Mouse (Mus musculus) midbrain, embryonic 11.5 days (tissue): ENCODE results near the gene Dock3. TPM values are rescaled to one million over a fixed set of nuclear protein-coding genes. Genes with fewer than 3 reads are reported as not detected.
"Not testable (repeated sequence)": the region's sequence is repeated elsewhere in the genome, so short reads cannot be mapped to it uniquely, and the experiment has no call there.

Experiments used
- ATAC-seq: fragments of 200-750 bp; cut with Nextera tagmentation; 2 replicates; pipeline ENCODE4 v1.8.0; 2017; ENCODE audit warnings: moderate TSS enrichment, moderate library complexity; ENCODE audit not compliant: low FRiP score
- DNase-seq: peaks from one replicate; pipeline ENCODE4 v3.0.0; 2015; ENCODE audit warnings: low spot score; ENCODE audit errors: missing footprints
- H3K27ac ChIP-seq: fragments of 300-500 bp; sonication (generic); 2 replicates; pipeline ENCODE4 v1.5.1; 2014; ENCODE audit warnings: low read depth, low read length
- H3K27me3 ChIP-seq: fragments of 300-500 bp; sonication (generic); 2 replicates; pipeline ENCODE4 v1.6.1; 2014; ENCODE audit warnings: mild to moderate bottlenecking, low read length, moderate library complexity, mixed read lengths; ENCODE audit not compliant: control insufficient read depth, insufficient read depth
- H3K36me3 ChIP-seq: fragments of 300-500 bp; sonication (generic); 2 replicates; pipeline ENCODE4 v1.6.1; 2014; ENCODE audit warnings: mild to moderate bottlenecking, low read length, moderate library complexity, mixed read lengths; ENCODE audit not compliant: control insufficient read depth, insufficient read depth
- H3K4me1 ChIP-seq: fragments of 300-500 bp; sonication (generic); 2 replicates; pipeline ENCODE4 v1.6.1; 2014; ENCODE audit warnings: low read length; ENCODE audit not compliant: control insufficient read depth, insufficient read depth
- H3K4me2 ChIP-seq: fragments of 300-500 bp; sonication (generic); 2 replicates; pipeline ENCODE4 v1.6.1; 2014; ENCODE audit warnings: mild to moderate bottlenecking, moderate library complexity
- H3K4me3 ChIP-seq: fragments of 300-500 bp; sonication (generic); 2 replicates; pipeline ENCODE4 v1.5.1; 2014; ENCODE audit warnings: low read depth, low read length
- H3K9ac ChIP-seq: fragments of 300-500 bp; sonication (generic); 2 replicates; pipeline ENCODE4 v1.6.1; 2014; ENCODE audit warnings: low read length
- H3K9me3 ChIP-seq: fragments of 300-500 bp; sonication (generic); 2 replicates; pipeline ENCODE4 v1.6.1; 2016; ENCODE audit warnings: low read length; ENCODE audit not compliant: control insufficient read depth
- WGBS: fragments of 180-500 bp; shearing (Covaris S2); extraction: QIAGEN DNeasy Blood & Tissue Kit; methylation state at CpG from one replicate; pipeline ENCODE4 v1.1.7; 2014; 5-methylcytosine and 5-hydroxymethylcytosine counted together
- polyA plus RNA-seq: library from polyadenylated mRNA; unstranded; fragments of >200 nt; fragmentation: Nextera tagmentation; extraction: Ambion mirVana; gene quantifications from 2 replicates; pipeline ENCODE4 v1.2.1, GENCODE M21; 2014

Gene Dock3
- polyA plus RNA-seq, 1 experiment from 2014 or later, result 9.3 TPM

DNA sequence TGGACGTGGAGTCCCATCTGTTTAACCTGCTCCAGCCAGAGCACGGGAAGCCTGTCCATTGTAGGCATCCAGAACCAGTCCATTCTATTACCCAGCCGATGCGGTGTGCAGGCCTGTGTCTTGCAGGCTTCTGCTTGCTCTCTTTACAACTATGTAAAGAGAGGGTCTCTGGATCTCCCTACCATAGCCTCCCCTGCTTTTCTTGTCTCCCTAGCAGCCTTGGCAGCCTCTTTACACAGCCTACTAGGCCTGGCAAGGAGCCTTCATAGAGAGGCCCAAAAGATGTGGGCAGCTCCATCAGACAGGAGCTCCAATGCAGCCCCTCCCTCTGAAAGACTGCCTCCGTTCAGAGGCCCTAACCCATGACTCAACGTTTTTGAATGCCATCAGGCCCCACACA is 17.4 kb upstream of the Dock3 start:
- Histone ChIP-seq H3K27ac (no peak overlapping the region), H3K4me3 (no peak overlapping the region), H3K9ac (no peak overlapping the region), H3K36me3 (no peaks in the 10 kb centered on the region), H3K27me3 (no peaks in the 10 kb centered on the region), H3K9me3 (no peaks in the 10 kb centered on the region), H3K4me1 (peaks cover 2% of the 10 kb centered on the region; the same call in 1 of the 2 replicates), H3K4me2 (no peak overlapping the region)
- no peak for ATAC-seq
- DNase-seq, result peak; percentile 12
- WGBS, result 74% methylated on average over 6 of the region's 6 CpGs

DNA sequence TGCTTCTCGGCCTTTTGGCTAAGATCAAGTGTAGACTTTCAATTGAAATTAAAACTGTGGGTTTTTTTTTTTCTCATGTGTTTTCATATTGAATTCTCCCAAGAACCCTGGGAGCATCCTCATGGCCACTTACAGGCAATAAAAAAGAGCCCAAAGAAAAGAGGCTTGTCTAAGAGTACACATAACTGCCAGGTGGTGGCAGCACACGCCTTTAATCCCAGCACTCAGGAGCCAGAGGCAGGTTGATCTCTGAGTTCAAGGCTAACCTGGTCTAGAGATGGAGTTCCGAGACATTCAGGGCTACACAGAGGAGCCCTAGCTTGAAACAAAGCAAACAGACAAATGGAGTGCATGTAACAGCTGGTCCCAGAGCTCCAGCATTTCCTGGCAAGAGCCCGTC is 14.5 kb upstream of the Dock3 start:
- no peak overlapping the region for H3K4me3 ChIP-seq
- H3K4me2 ChIP-seq, result no peak overlapping the region
- ATAC-seq, result no peak
- no peaks in the 10 kb centered on the region for H3K36me3 ChIP-seq
- H3K4me1 ChIP-seq, result no peaks in the 10 kb centered on the region
- DNase-seq, result peak; percentile 23
- no peaks in the 10 kb centered on the region for H3K27me3 ChIP-seq
- H3K27ac ChIP-seq, result no peak overlapping the region
- H3K9ac ChIP-seq, result no peak overlapping the region
- no peaks in the 10 kb centered on the region for H3K9me3 ChIP-seq
- 67% methylated on average over 4 of the region's 4 CpGs for WGBS

DNA sequence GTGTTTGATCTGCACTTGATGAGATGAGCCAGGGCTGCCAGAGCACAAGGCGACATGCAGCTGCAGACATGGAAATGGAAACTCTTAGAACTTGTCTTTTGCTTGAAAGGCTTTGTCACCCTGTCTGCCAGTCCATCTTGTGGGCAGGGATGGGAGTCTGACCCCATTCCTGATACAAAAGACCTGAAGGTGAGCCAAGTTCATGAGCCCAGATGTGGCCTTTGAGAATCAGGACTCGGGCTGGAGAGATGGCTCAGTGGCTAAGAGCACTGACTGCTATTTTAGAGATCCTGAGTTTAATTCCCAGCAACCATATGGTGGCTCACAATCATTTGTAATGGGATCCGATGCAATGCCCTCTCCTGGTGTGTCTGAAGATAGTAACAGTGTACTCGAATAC is 13.6 kb upstream of the Dock3 start:
- no peak for ATAC-seq
- Histone ChIP-seq H3K4me3 (no peak overlapping the region), H3K36me3 (no peaks in the 10 kb centered on the region), H3K27me3 (no peaks in the 10 kb centered on the region), H3K27ac (no peak overlapping the region), H3K4me2 (no peak overlapping the region), H3K4me1 (no peaks in the 10 kb centered on the region), H3K9ac (no peak overlapping the region), H3K9me3 (no peaks in the 10 kb centered on the region)
- peak; percentile 56 for DNase-seq
- WGBS, result 80% methylated on average over 4 of the region's 4 CpGs

DNA sequence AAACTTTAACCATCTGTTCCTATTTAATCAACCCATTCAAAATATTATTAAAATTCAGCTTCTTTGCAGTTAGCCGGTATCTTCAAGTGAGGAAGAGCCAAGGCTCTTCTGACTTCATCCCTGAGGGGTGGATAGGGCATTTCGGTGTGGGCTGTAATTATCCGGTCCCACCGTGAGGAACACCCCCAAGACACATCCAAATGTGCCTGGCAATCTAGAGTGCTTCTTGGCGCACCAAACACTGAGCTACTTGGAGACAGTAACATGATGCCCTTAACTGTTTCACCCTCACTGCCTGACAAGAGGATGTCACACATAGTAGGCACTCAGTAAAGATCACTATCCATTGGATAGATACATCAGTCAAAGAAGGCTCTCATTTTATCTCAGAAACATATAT is 4.4 kb upstream of the Dock3 start:
- ATAC-seq (no peak), DNase-seq (peak; percentile 71)
- no peaks in the 10 kb centered on the region for H3K36me3 ChIP-seq
- no peak overlapping the region for H3K4me2 ChIP-seq
- H3K4me3 ChIP-seq, result no peak overlapping the region
- H3K27ac ChIP-seq, result no peak overlapping the region
- no peaks in the 10 kb centered on the region for H3K9me3 ChIP-seq
- H3K4me1 ChIP-seq, result no peaks in the 10 kb centered on the region
- WGBS, result 80% methylated on average over 5 of the region's 5 CpGs
- H3K9ac ChIP-seq, result no peak overlapping the region
- peaks cover 30% of the 10 kb centered on the region for H3K27me3 ChIP-seq

DNA sequence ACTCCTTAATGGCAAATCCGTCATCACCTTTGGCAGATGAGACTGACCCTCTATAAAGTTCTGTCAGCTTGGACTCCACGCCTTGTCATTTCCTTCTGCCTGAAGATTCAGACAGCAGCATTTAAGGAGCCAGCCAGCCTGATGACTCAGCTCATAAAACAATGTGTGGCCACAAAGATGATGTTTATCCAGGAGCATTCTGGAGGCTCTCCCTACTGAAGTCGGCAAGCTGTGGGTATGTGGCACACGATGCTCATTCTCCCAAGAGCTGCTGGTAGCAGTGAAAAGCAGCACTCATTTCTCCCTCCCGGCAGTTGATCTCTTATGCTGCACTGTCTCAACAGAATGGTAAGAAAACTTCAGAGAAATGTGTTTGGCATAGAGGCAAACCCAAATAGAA is 3.6 kb upstream of the Dock3 start:
- Histone ChIP-seq H3K27ac (no peak overlapping the region), H3K9ac (no peak overlapping the region), H3K4me3 (no peak overlapping the region), H3K36me3 (no peaks in the 10 kb centered on the region), H3K4me1 (no peaks in the 10 kb centered on the region), H3K27me3 (peaks cover 30% of the 10 kb centered on the region), H3K4me2 (no peak overlapping the region), H3K9me3 (no peaks in the 10 kb centered on the region)
- 62% methylated on average over 5 of the region's 5 CpGs for WGBS
- no peak for ATAC-seq
- DNase-seq, result peak; percentile 68

DNA sequence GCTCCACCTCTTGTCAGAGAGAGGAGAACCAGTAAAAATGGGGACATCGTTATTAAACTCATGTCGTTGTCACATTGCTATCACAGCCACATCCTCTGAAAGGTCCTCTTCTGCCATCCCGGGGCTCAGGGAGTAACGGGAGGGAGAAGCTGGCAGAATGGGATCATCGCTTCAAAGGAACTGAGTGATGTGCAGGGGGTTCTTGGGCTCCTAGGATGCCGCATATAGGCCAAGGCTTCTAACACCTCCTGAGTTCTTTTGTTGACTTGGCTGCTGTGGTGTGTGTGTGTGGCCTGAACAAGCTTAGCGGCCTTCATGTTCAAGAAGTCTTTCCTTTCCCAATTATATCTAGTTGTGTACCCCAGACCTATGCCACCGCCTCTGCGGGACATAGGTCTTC is 431 bp upstream of the Dock3 start:
- peaks cover 28% of the 10 kb centered on the region for H3K27me3 ChIP-seq
- ATAC-seq (peak; percentile 25; the same call in 1 of the 2 replicates), DNase-seq (no peak)
- no peaks in the 10 kb centered on the region for H3K9me3 ChIP-seq
- H3K4me3 ChIP-seq, result peak overlapping the region; percentile 83
- H3K4me1 ChIP-seq, result no peaks in the 10 kb centered on the region
- WGBS, result 26% methylated on average over 9 of the region's 9 CpGs
- no peak overlapping the region for H3K27ac ChIP-seq
- peak overlapping the region; percentile 96 for H3K4me2 ChIP-seq
- H3K36me3 ChIP-seq, result no peaks in the 10 kb centered on the region
- H3K9ac ChIP-seq, result peak overlapping the region; percentile 82

DNA sequence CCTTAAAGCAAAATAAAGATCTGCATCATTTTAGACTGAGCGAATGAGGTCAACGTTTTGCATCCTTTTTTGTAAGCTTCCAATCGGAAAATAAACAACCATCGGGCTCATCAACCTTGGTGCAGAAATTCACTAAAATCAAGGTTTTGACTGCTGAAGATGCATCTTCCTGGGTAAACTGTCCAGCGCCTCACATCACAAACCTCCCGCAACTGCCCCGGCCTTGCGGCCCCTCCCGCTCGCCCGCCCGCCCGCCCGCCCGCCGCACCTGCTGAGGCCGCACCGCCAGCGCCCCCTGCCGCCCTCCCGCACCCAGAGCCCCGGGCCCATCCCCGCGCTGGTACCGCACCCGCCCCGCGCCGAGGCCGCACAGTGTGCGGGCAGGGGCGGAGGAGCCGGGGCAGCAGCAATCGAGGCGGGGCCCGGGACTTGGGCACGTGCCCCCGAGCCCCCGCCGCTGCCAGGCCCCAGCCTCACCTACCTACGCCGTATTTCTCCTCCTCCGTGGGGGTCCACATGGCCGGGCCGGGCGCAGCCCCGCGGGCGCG is 644 bp downstream of the Dock3 start:
- Histone ChIP-seq H3K36me3 (no peaks in the 10 kb centered on the region), H3K9me3 (no peaks in the 10 kb centered on the region), H3K9ac (peak overlapping the region; percentile 82), H3K4me3 (peak overlapping the region; percentile 83), H3K4me1 (no peaks in the 10 kb centered on the region), H3K27me3 (peaks cover 28% of the 10 kb centered on the region), H3K27ac (peak overlapping the region; percentile 57), H3K4me2 (peak overlapping the region; percentile 96)
- WGBS, result 1% methylated on average over 40 of the region's 50 CpGs
- DNase-seq (peak; percentile 93), ATAC-seq (peak; percentile 93)

DNA sequence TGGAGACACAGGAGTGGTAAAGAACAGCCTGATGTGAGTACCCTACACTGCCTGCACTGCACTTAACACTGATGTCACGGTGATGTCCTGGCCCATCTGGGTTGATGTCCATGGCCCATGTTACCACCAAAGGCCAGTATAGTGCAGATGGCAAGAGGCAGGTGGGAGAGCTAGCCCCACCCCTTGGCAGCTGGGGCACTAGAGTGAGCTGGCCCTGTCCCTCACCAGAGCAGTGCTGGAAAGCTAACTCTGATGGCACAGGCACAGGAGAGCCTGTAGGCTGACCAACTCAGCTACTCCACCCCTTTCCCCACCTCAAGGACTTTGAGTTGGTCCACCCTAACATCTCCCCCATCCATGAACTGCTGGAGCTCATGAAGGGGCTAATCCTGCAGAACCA is 7.1 kb downstream of the Dock3 start:
- no peak overlapping the region for H3K4me3 ChIP-seq
- no peaks in the 10 kb centered on the region for H3K27me3 ChIP-seq
- no peak overlapping the region for H3K9ac ChIP-seq
- WGBS, result 92% methylated on average over 1 of the region's 1 CpGs
- DNase-seq (no peak), ATAC-seq (no peak)
- H3K36me3 ChIP-seq, result no peaks in the 10 kb centered on the region
- H3K4me1 ChIP-seq, result no peaks in the 10 kb centered on the region
- no peak overlapping the region for H3K4me2 ChIP-seq
- no peak overlapping the region for H3K27ac ChIP-seq
- H3K9me3 ChIP-seq, result no peaks in the 10 kb centered on the region

DNA sequence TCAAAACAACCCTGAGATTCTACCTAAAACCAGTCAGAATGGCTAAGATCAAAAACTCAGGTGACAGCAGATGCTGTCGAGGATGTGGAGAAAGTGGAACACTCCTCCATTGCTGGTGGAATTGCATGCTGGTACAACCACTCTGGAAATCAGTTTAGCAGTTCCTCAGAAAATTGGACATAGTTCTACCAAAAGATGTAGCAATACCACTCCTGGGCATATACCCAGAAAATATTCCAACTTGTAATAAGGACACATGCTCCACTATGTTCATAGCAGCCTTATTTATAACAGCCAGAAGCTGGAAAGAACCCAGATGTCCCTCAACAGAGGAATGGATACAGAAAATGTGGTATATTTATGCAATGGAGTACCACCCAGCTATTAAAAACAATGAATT is 56.9 kb downstream of the Dock3 start:
- H3K36me3 ChIP-seq, H3K27ac ChIP-seq, H3K9me3 ChIP-seq, H3K27me3 ChIP-seq, H3K9ac ChIP-seq, H3K4me1 ChIP-seq, H3K4me2 ChIP-seq, ATAC-seq, H3K4me3 ChIP-seq, DNase-seq: not testable (repeated sequence)
- WGBS, result 90% methylated on average over 1 of the region's 1 CpGs
